Mouse (Mus musculus) small intestine, adult 2 months (tissue): Measurements from ENCODE around the gene Gak.

Experiments used
- CTCF ChIP-seq: fragments of 200-500 bp; IDR thresholded peaks from 2 replicates; pipeline ENCODE4 v1.5.1; 2012; ENCODE audit warnings: low read depth, mild to moderate bottlenecking, control low read depth, inconsistent platforms, low read length, moderate library complexity, mixed read lengths; ENCODE audit not compliant: insufficient replicate concordance, insufficient read length; ENCODE audit errors: extremely low read depth
- POLR2A ChIP-seq: fragments of 200-500 bp; IDR thresholded peaks from 2 replicates; pipeline ENCODE4 v1.6.1; 2012; ENCODE audit warnings: low read depth, mild to moderate bottlenecking, control low read depth, inconsistent platforms, low read length, moderate library complexity

DNA sequence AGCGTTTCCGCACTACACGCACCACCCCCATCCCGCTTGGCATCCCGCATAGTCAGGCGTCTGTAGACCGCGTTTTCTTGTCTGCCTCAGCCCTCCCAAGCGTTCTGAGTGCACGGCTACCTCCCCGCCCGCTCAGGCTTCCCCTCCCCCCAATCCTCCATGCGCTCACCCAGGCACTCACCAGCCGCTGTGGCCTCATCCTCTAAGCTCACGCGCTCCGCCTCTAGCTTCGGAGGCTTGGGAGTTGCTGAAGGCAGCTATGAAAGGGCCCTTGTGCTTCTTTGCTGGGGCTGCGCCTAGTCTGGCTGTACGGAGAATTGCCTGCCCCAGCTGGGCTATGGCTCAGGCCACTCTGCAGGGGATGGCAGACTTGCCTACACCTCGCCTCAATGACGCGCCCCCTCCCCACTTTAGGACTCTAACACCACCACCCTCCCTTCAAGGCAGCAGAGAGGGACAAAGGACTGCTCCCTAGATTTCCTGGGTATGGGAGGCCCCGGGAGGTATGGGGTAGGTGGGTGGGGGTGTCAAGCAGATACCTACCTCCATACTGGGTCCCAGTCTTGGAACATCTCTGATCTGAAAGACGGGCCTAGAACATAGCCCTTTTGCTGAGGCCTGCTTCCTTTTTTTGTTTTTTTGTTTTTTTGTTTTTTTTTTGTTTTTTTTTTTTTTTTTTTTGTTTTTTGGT lies 48.2 kb upstream of the Gak start:
- no peak for TF ChIP-seq CTCF
- no peak for TF ChIP-seq POLR2A
